Mouse (Mus musculus): Measurements from ENCODE around the gene Cd200r2. TPM values are rescaled to one million over a fixed set of nuclear protein-coding genes. Genes with fewer than 3 reads are reported as not detected.
"Not testable (repeated sequence)": the region's sequence is repeated elsewhere in the genome, so short reads cannot be mapped to it uniquely, and the experiment has no call there.

Gene Cd200r2
- not detected in 2 replicates for polyA plus RNA-seq (2016; fragmentation: Nextera tagmentation; extraction: Ambion mirVana)

DNA sequence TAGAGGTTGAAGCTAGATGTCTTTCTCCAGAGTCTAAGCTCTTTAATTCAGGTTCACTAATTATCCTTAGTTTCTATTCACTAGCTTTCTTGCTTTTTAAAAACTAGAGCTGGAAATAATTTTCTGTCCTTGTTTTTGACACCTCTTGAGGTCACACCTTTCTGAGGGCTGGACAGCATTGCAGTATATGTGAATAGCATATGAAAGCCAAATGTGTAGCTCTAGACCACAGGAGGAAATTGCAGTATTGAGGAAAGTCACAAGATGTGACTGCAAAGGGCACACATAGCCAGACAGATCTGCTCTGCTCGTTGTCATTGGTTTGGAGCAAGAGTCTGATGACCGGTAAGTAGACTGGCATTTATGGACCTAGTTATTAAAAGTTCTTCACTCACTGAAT lies at the start of gene Cd200r2:
Gene Cd200r2, plus strand, starts transcription at position 301 of the 400 bp plus-strand sequence.
- no peak for DNase-seq (ENCODE audit: low spot score)
- H3K27me3 ChIP-seq (ENCODE audit: insufficient read depth, poor library complexity, severe bottlenecking), result no peaks in the 10 kb centered on the region
- H3K27ac ChIP-seq, result no peak within 1 kb of the TSS
- no peak within 1 kb of the TSS for H3K4me3 ChIP-seq
- 92% methylated on average over 2 of the region's 2 CpGs for WGBS
- H3K36me3 ChIP-seq, result no peaks in the 10 kb centered on the region
- H3K4me1 ChIP-seq (replicated peaks), result no peaks in the 10 kb centered on the region
- no peaks in the 10 kb centered on the region for H3K9me3 ChIP-seq

DNA sequence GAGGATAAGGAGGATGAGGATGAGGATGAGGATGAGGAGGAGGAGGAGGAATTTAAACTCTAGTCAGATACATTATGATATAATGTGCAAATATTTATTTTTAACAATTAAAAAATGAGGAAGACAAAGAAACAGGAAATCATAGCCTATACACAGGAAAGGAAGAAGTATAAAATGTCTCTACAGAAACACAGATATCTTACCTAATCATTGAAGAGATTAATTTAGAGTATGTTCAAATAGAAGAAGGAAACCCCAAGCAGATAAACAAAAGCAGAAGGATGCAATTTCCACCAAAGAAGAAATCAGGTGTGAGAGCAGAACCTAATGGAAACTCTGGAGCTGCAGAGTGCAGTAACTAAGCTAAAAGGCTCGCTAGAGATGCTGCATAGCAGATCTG lies 48.9 kb upstream of the Cd200r2 start:
- H3K9me3 ChIP-seq, result no peaks in the 10 kb centered on the region
- no peaks in the 10 kb centered on the region for H3K27me3 ChIP-seq (ENCODE audit: insufficient read depth, poor library complexity, severe bottlenecking)
- no peaks in the 10 kb centered on the region for H3K36me3 ChIP-seq
- no peak for DNase-seq (ENCODE audit: low spot score)
- H3K4me3 ChIP-seq, result no peak overlapping the region
- H3K4me1 ChIP-seq (replicated peaks), result no peaks in the 10 kb centered on the region
- WGBS, result 64% methylated on average over 1 of the region's 1 CpGs
- H3K27ac ChIP-seq, result no peak overlapping the region

GRCm38 (mm10) chr16:44820545-44820944 lies 46.4 kb upstream of the Cd200r2 start:
- H3K27me3 ChIP-seq (ENCODE audit: insufficient read depth, poor library complexity, severe bottlenecking), result no peaks in the 10 kb centered on the region
- no peak for DNase-seq (ENCODE audit: low spot score)
- H3K9me3 ChIP-seq, result no peaks in the 10 kb centered on the region
- no peak overlapping the region for H3K4me3 ChIP-seq
- no peak overlapping the region for H3K27ac ChIP-seq
- no peaks in the 10 kb centered on the region for H3K36me3 ChIP-seq
- H3K4me1 ChIP-seq (replicated peaks), result no peaks in the 10 kb centered on the region
- 86% methylated on average over 4 of the region's 4 CpGs for WGBS

- DNase-seq (ENCODE audit: low spot score), result no peak
- Histone ChIP-seq H3K4me3 (no peak overlapping the region), H3K27ac (no peak overlapping the region), H3K27me3 (ENCODE audit: insufficient read depth, poor library complexity, severe bottlenecking) (no peaks in the 10 kb centered on the region), H3K4me1 (replicated peaks) (no peaks in the 10 kb centered on the region), H3K36me3 (no peaks in the 10 kb centered on the region), H3K9me3 (no peaks in the 10 kb centered on the region)
- WGBS, result 83% methylated on average over 3 of the region's 3 CpGs
These were observed 34.6 kb upstream of the Cd200r2 start for GRCm38 (mm10) chr16:44832286-44832685.

- not testable (repeated sequence) for H3K9me3 ChIP-seq; H3K4me1 ChIP-seq (replicated peaks); H3K27me3 ChIP-seq (ENCODE audit: insufficient read depth, poor library complexity, severe bottlenecking); H3K4me3 ChIP-seq; H3K27ac ChIP-seq; H3K36me3 ChIP-seq; DNase-seq (ENCODE audit: low spot score)
- WGBS, result 44% methylated on average over 2 of the region's 2 CpGs
These were observed 33.7 kb upstream of the Cd200r2 start for GRCm38 (mm10) chr16:44833189-44833588.

GRCm38 (mm10) chr16:44875178-44875577 lies 8.3 kb downstream of the Cd200r2 start:
- Histone ChIP-seq H3K4me1 (replicated peaks) (0 out of 2 replicates have a peak, but pooled peaks cover 2% of the 10 kb centered on the region), H3K27ac (no peak overlapping the region), H3K9me3 (no peaks in the 10 kb centered on the region), H3K27me3 (ENCODE audit: insufficient read depth, poor library complexity, severe bottlenecking) (no peaks in the 10 kb centered on the region), H3K36me3 (no peaks in the 10 kb centered on the region), H3K4me3 (no peak overlapping the region)
- 59% methylated on average over 1 of the region's 1 CpGs for WGBS
- no peak for DNase-seq (ENCODE audit: low spot score)

DNA sequence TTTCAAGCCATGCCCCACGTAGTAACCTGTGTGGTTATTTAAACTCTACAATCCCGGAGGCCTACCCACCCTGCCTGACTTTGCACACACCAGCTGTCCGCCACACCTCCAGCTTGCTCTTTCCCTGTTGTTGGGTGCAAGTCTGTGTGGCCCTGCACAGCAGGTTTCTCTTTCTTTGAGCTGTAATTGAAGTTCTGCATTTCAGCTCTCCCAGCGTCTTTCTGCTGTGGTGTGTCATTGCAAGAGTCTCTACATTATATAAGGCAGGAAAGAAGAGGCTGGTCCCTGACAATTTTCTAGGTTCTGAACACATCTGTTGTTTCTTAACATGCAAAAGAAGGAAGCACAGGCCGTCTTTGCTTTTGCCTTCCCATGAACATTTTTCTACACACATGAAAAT lies 9.7 kb downstream of the Cd200r2 start:
- H3K9me3 ChIP-seq, result no peaks in the 10 kb centered on the region
- no peak overlapping the region for H3K27ac ChIP-seq
- H3K27me3 ChIP-seq (ENCODE audit: insufficient read depth, poor library complexity, severe bottlenecking), result no peaks in the 10 kb centered on the region
- no peak overlapping the region for H3K4me3 ChIP-seq
- 0 out of 2 replicates have a peak, but pooled peaks cover 2% of the 10 kb centered on the region for H3K4me1 ChIP-seq (replicated peaks)
- 69% methylated on average over 5 of the region's 5 CpGs for WGBS
- DNase-seq (ENCODE audit: low spot score), result no peak
- no peaks in the 10 kb centered on the region for H3K36me3 ChIP-seq

DNA sequence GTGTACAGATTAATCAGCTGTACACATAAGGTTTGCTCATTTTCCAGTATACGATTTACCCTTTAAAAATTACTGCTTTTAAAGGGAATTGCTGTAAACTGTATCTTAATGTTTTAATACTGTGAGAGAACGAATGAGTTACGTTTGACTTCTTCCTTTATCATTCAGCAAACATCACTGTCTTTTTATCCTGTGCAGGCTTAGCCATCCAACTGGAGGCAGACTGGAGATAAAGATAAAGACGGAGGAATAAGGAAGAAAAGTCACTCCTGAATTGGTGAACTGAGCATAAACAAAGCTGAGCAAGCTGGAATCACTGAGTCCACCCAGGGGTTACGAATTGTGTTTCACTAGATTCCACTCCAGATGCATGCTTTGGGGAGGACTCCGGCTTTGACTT lies 10.7 kb downstream of the Cd200r2 start:
- Histone ChIP-seq H3K27me3 (ENCODE audit: insufficient read depth, poor library complexity, severe bottlenecking) (no peaks in the 10 kb centered on the region), H3K36me3 (no peaks in the 10 kb centered on the region), H3K9me3 (no peaks in the 10 kb centered on the region), H3K27ac (no peak overlapping the region), H3K4me3 (no peak overlapping the region), H3K4me1 (replicated peaks) (0 out of 2 replicates have a peak, but pooled peaks cover 2% of the 10 kb centered on the region)
- DNase-seq (ENCODE audit: low spot score), result no peak
- WGBS, result 87% methylated on average over 6 of the region's 6 CpGs

DNA sequence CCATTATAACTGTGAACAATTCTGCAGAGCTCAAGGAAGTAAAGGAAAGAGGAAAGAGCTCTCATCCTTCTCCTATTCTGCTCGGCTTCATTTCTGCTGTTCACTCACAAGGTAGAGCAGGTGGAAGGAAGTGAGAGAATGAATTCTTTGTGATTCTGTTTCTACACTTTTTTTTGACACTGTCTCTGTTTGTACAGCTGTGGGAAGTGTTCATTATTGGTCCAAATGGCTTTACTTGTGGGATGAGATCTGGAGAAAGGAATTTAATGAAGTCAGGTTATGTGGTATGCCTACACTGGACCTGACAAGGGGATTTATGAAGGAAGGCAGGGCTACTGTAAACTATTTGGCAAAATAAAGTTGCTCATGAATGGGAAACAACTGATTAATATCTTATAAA lies 23.9 kb downstream of the Cd200r2 start:
- Histone ChIP-seq H3K4me3 (no peak overlapping the region), H3K36me3 (no peaks in the 10 kb centered on the region), H3K4me1 (replicated peaks) (no peaks in the 10 kb centered on the region), H3K27ac (no peak overlapping the region), H3K27me3 (ENCODE audit: insufficient read depth, poor library complexity, severe bottlenecking) (no peaks in the 10 kb centered on the region), H3K9me3 (no peaks in the 10 kb centered on the region)
- no peak for DNase-seq (ENCODE audit: low spot score)
- WGBS, result 70% methylated on average over 1 of the region's 1 CpGs

- Histone ChIP-seq H3K27ac (no peak overlapping the region), H3K4me3 (no peak overlapping the region), H3K27me3 (ENCODE audit: insufficient read depth, poor library complexity, severe bottlenecking) (no peaks in the 10 kb centered on the region), H3K36me3 (no peaks in the 10 kb centered on the region), H3K9me3 (no peaks in the 10 kb centered on the region), H3K4me1 (replicated peaks) (no peaks in the 10 kb centered on the region)
- WGBS, result 92% methylated on average over 1 of the region's 1 CpGs
- DNase-seq (ENCODE audit: low spot score), result no peak
These were observed 65.1 kb downstream of the Cd200r2 start for GRCm38 (mm10) chr16:44932016-44932415.

DNA sequence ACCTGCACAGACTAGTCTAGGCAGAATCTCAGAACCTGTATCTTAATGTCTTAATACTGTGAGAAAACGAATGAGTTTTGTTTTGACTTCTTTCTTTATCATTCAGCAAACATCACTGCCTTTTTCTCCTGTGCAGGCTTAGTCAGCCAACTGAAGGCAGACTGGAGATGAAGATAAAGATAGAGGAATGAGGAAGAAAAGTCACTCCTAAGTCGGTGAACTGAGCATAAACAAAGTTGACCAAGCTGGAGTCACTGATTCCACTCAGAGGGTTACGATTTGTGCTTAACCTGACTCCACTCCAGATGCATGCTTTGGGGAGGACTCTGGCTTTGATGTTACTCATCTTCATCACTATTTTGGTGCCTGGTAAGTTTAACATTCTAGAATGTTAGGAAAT lies 76.6 kb downstream of the Cd200r2 start, which contains the start of gene Cd200r3:
Gene Cd200r3, plus strand, starts transcription at position 211 of the 400 bp plus-strand sequence.
- no peak within 1 kb of the TSS for H3K4me3 ChIP-seq
- no peak for DNase-seq (ENCODE audit: low spot score)
- no peak within 1 kb of the TSS for H3K27ac ChIP-seq
- H3K27me3 ChIP-seq (ENCODE audit: insufficient read depth, poor library complexity, severe bottlenecking), result no peaks in the 10 kb centered on the region
- WGBS, result 86% methylated on average over 3 of the region's 3 CpGs
- H3K9me3 ChIP-seq, result no peaks in the 10 kb centered on the region
- H3K36me3 ChIP-seq, result no peaks in the 10 kb centered on the region
- H3K4me1 ChIP-seq (replicated peaks), result no peaks in the 10 kb centered on the region

GRCm38 (mm10) chr16:44951360-44952114 lies 84.6 kb downstream of the Cd200r2 start:
- no peaks in the 10 kb centered on the region for H3K9me3 ChIP-seq
- DNase-seq (ENCODE audit: low spot score), result no peak
- no peaks in the 10 kb centered on the region for H3K36me3 ChIP-seq
- no peaks in the 10 kb centered on the region for H3K27me3 ChIP-seq (ENCODE audit: insufficient read depth, poor library complexity, severe bottlenecking)
- H3K4me3 ChIP-seq, result no peak overlapping the region
- no peak overlapping the region for H3K27ac ChIP-seq
- no peaks in the 10 kb centered on the region for H3K4me1 ChIP-seq (replicated peaks)
- 84% methylated on average over 4 of the region's 4 CpGs for WGBS

GRCm38 (mm10) chr16:44962296-44962695 lies 95.4 kb downstream of the Cd200r2 start:
- no peaks in the 10 kb centered on the region for H3K36me3 ChIP-seq
- H3K9me3 ChIP-seq, result no peaks in the 10 kb centered on the region
- no peak overlapping the region for H3K27ac ChIP-seq
- no peak overlapping the region for H3K4me3 ChIP-seq
- 90% methylated on average over 2 of the region's 2 CpGs for WGBS
- H3K27me3 ChIP-seq (ENCODE audit: insufficient read depth, poor library complexity, severe bottlenecking), result no peaks in the 10 kb centered on the region
- H3K4me1 ChIP-seq (replicated peaks), result no peaks in the 10 kb centered on the region
- no peak for DNase-seq (ENCODE audit: low spot score)

All from hindbrain, embryonic 10.5 days (tissue).